Mouse (Mus musculus): ENCODE measurements around the gene Fam122a.
A peak's percentile ranks its signal among the peaks of the same experiment; 100 is the strongest.

The Fam122a gene

DNA sequence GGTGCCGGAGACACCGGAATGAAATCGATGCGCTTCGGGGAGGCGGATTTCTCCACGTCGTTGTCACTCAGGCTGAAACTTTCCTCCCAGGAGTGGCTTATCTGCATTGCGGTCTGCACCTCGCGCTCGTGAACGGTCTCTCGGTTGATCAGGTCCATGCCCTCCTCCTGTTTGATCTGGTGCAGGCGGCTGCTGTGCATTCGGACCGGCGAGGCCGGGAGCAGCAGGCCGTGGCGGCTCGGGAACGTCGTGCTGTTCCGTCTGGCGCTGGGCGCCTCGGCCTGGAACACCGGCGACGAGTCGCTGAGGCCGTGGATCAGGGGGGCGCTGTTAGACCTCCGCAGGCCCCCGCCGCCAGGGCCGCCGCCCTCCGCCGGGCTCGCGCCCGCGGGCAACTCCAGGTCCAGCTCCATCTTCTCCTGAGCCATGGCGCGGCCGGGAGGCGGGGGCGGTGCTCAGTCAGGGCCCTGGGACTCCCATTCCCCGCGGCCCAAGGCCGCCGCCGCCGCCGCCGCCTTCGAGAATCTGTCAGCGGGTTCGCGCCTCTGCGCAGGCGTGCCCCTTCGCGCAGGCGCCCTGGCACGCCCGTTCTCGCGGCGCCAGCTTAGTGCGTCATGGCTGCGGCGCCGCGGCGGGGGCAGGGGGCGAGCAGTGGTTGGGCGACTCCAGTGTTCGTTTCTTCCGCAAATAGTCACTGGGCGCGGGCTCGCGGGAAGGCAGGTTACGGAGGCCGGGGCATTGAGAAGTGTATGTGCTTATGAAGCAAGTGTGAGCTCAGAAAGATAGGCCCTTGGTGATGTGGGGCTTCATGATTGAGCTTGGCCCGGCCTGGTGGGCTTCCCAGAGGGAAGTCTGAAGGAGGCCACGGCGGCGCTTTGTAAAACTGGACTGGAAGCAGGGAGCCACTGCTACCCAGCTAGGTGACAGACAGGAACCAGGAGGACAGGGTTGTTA lies at the start of gene Fam122a:
Gene Fam122a, minus strand, starts transcription at position 428 of the 954 bp plus-strand sequence.
- DNase-seq, result peak; percentile 90

DNA sequence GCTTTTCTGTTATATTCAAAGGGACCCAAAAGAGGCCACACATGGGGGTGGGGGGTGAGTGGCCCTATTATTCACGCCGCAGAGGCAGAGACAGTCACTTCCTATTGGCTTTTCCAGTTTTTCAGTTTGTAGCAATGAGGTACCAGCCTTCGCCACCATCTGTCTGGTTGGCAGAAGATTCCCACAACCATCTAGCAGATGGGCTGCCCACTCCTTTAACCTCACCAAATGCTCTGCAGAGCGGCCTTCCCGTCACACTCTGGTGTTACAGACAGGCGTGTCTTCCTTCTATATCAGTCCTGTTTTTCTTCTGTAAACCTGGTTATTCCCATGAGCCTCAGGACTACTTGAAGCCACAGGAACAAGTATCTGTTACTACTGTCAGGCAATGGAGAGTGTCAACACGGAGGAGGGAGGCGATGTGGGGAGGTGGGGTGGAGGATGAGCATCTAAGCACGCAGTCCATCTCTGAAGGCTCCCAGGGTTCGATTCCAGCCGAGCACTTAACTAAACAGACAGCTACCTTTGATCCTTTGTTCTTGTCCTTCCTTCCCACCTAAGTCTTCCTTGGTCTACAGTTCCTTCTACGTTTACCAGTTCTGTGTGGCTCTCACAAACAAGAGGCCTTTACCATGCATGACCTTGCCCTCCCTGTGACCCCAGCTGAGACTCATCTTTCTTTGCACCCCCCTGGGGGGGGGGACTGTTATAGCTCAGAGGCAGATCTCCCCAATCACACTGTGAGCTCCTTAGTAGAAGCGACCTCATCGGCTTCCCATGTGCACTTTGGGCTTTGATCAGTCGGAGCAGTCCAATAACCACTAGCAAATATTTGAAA lies 46.5 kb upstream of the Fam122a start:
- peak; percentile 79 for DNase-seq

- DNase-seq, result no peak
Observed at GRCm38 (mm10) chr19:24521997-24522396, 44.8 kb upstream of the Fam122a start.

GRCm38 (mm10) chr19:24521146-24521545 lies 44.0 kb upstream of the Fam122a start:
- DNase-seq, result no peak

DNA sequence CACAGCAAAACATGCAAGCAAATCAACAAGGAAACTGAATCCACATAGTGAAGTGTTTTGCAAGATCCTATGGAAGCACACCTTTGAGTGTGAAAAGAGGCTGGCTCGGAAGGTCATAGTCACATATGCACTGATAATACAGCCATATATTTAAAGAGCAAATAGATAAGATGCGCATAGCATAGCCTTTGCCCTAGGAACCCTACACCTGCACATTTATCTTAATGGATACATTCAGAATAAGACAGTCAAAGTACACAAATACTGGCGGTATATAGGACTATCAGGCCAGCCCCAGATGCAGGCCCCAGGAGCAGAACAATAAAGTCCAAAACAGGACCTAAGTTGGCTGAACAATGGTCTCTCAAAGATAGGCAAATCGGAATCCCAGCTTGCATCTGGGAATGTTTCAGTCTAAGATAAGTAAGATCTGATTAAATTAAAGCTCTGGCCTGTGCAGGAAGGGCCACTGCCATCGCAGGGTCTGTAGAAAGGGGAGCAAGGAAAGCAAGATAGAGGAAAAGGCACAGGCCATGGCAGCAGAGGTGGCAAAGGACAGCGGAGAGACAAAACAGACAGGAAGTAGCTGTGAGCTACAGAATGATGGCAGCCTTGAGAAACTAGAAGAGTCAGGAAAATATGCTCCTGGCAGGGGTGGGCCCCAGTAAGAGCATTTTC lies 42.7 kb upstream of the Fam122a start:
- DNase-seq, result no peak

DNA sequence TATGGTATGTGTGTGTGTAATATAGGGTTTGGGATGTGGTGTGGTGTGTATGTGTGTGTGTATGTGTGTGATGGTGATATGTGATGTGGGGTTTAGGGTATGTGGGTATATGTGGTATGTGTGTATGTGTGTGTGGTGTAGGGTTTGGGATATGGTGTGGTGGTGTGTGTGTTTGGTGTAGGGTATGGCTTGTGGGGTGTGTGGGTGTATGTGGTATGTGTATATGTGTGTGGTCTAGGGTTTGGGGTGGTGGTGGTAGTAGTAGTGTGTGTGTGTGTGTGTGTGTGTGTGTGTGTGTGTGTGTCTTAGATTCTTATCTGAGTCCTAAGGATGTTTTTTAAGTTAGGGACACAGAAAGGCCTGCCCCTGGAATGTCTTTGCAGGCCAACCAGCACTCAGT lies 41.2 kb upstream of the Fam122a start:
- no peak for DNase-seq

GRCm38 (mm10) chr19:24517057-24517456 lies 39.9 kb upstream of the Fam122a start:
- DNase-seq, result no peak

GRCm38 (mm10) chr19:24515941-24516340 lies 38.8 kb upstream of the Fam122a start:
- no peak for DNase-seq

DNA sequence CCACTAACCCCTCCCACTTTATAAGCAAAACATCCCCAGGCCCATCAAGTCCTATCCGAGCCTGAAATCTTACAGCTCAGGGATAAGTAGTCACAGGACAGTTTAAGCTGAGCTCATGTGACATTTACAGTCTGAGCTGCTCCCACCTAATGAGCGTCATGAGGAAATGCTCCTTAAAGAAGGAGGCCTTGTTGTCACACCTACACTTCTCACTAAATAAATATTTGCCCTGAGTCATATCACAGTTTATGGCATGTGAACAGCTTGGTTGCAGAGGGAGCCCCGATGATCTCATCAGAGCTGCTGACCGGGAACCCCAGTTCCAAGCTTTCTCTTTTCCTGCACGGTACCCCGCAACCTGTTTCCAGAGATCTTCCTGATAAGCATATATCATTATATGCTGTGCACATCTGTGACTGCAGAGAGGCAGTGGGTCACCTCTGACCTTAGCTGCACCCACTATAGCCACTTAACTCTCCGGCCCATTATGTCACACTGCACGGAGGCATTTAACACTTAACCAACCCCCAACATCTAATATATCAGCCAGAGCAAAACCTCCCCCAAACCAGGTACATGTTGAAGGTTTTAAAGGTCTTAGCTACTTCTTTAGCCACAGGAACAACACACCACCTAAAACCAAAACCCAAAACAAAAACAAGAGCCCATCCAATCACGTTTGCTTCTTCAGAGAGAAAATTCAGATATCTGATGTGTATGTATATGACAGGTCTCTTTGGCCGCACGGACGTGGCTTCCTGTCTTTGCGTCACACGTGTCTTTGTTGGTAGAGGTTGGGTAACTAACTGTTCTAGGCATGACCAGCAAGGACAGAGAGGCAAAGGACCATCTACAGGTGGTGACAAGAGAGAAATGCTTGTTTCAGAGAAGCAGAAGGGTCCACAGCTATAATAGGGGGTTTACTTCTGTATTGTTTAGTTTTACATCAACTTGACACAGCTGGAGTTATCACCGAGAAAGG lies 37.8 kb upstream of the Fam122a start:
- no peak for DNase-seq

- DNase-seq, result no peak
Observed at GRCm38 (mm10) chr19:24513105-24513843, 36.1 kb upstream of the Fam122a start.

- no peak for DNase-seq
Observed at GRCm38 (mm10) chr19:24511939-24512338, 34.8 kb upstream of the Fam122a start.

DNA sequence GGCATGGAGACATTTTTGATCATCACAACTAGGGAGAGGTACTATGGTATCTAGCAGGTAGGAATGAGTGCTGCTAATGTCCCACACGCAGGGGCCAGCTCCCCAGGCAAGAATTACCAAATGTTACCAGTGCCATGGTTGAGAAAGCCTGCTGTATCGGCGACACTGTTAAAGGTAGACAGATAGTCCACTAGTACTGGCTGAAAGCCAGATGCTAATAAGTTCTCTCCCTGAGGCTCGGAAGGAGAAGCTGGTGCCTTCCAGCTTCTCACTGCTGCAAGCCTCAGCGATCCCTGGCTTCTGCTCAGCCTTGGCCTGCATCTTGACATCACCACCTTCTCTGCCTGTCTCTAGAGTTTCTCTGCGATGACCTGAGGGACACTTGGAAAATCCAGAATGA lies 32.2 kb upstream of the Fam122a start:
- no peak for DNase-seq

DNA sequence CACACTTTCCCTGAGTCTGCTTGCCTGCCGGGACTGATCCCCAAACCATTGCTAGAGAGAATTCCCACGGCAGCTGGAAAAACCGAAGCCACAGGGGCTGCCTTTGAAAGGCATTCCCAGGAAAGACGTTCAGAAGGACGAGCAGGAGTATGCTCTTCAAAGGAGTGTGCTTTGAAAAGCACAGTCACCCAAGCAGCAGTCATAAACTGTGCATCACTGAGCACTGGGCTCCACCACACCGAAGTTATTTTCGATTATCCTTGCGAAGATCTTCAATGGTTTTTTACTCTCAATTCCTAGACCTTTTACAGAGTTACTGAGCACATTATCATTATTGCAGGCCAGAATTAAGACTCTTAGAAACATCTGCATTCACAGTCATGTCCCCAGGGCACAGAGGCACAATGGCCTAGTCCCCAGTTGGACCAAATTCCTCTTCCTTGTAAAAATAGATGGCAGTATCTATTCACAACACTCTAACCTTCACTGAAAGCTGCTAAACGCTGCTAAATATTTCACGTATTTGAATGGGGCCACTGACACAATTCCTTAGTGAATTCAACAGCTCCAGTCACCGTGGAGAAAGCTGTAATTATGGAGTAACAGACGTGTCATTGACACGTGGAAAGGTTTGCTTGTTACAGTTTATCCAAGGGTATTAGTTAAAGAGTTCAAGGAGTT lies 31.1 kb upstream of the Fam122a start:
- no peak for DNase-seq

- no peak for DNase-seq
Observed at GRCm38 (mm10) chr19:24502736-24503421, 25.7 kb upstream of the Fam122a start.

- DNase-seq, result no peak
Observed at GRCm38 (mm10) chr19:24501525-24501924, 24.4 kb upstream of the Fam122a start.

DNA sequence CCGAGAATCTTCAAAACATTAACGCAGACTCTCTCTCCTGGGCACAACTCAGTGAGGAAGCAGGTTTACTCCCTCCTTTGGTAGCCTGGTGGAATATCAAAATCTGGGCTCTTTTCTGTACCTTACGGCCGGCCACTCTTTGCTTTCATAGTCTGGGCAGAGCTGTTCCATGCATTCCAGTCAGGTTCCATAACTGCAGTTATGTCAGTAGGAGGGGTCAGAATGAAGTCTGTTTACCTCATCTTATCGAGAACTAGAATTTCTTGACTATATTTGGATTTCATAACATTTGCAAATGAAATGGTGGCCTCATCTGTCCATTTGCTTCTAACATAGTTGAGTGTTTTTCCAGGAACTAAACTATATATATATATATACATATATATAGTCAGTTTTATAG lies 23.3 kb upstream of the Fam122a start:
- DNase-seq, result no peak

DNA sequence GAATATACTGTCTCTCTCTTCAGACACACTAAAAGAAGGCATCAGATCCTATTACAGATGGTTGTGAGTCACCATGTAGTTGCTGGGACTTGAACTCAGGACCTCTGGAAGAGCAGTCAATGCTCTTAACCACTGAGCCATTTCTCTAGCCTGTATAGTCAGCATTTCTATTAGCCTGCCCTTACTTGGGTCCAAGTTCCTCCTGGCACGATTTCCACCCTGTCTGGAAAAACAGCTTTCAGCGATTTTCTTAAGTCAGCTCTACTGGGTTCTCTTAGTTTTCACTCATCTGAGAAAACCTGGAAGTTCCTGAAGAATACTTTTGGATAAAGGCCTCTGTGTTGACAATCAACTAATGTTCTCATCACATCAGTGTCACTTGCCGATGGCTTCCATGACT lies 22.1 kb upstream of the Fam122a start:
- DNase-seq, result no peak

- DNase-seq, result no peak
Observed at GRCm38 (mm10) chr19:24493887-24494286, 16.7 kb upstream of the Fam122a start.

DNA sequence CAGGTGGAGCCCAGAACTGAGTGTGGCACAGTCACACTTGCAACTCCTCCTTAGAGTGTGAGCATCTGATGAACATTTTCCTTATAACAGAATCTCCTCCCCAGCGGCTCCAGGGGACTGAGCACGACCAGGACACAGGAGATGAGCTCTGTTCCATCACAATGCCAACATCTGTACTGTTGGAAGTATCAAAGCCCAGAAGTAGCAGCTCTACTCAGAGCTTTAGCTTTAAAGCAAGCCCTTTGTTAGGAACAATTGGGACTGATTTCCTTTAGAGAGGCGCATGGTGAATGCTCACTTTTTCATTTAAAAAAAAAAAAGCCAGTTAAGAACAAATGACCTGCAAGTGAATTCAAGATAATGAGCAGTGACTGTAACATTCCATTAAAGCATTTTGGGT lies 14.7 kb upstream of the Fam122a start:
- DNase-seq, result no peak

- DNase-seq, result no peak
Observed at GRCm38 (mm10) chr19:24490275-24490674, 13.1 kb upstream of the Fam122a start.

All from layer of hippocampus, adult 9-11 months (tissue).